Mouse (Mus musculus) bone marrow, adult 2 months (tissue): ENCODE results near the gene Pafah1b3. TPM values are rescaled to one million over a fixed set of nuclear protein-coding genes. Genes with fewer than 3 reads are reported as not detected.
A peak's percentile ranks its signal among the peaks of the same experiment; 100 is the strongest.

Source experiments
- H3K27ac ChIP-seq: fragments of 200-500 bp; 2 replicates; pipeline ENCODE4 v1.5.1; 2012; ENCODE audit warnings: low read depth, mild to moderate bottlenecking, control low read depth, inconsistent platforms, low read length; ENCODE audit not compliant: control insufficient read depth, poor library complexity, insufficient read depth
- H3K4me1 ChIP-seq: fragments of 200-500 bp; 2 replicates; pipeline ENCODE4 v1.6.1; 2011; ENCODE audit warnings: low read length; ENCODE audit not compliant: control insufficient read depth, insufficient read depth
- H3K4me3 ChIP-seq: fragments of 200-500 bp; replicated peaks from 2 replicates; pipeline ENCODE3; 2011; ENCODE audit warnings: mild to moderate bottlenecking, low read depth, low read length, control low read depth; ENCODE audit not compliant: control insufficient read depth
- CTCF ChIP-seq: fragments of 200-500 bp; IDR thresholded peaks from 2 replicates; pipeline ENCODE4 v1.5.1; 2011; ENCODE audit warnings: low read length, control low read depth; ENCODE audit not compliant: control insufficient read depth, insufficient read depth
- POLR2A ChIP-seq: fragments of 200-500 bp; IDR thresholded peaks from 2 replicates; pipeline ENCODE4 v1.6.1; 2011; ENCODE audit warnings: low read depth, mild to moderate bottlenecking, control low read depth, low read length, borderline replicate concordance; ENCODE audit not compliant: control insufficient read depth
- WGBS: fragments of 180-500 bp; shearing (Covaris S2); methylation state at CpG from one replicate; pipeline ENCODE4 v1.1.7; 2018; 5-methylcytosine and 5-hydroxymethylcytosine counted together
- polyA plus RNA-seq: library from polyadenylated mRNA; stranded (reverse); fragments of >200 nt; gene quantifications from 2 replicates; pipeline ENCODE4 v1.2.4, GENCODE M21; 2011; ENCODE audit warnings: low replicate concordance; ENCODE audit not compliant: missing spikeins, insufficient read depth, insufficient read length

Pafah1b3 gene
- polyA plus RNA-seq, 1 experiment = 46.4 TPM

DNA sequence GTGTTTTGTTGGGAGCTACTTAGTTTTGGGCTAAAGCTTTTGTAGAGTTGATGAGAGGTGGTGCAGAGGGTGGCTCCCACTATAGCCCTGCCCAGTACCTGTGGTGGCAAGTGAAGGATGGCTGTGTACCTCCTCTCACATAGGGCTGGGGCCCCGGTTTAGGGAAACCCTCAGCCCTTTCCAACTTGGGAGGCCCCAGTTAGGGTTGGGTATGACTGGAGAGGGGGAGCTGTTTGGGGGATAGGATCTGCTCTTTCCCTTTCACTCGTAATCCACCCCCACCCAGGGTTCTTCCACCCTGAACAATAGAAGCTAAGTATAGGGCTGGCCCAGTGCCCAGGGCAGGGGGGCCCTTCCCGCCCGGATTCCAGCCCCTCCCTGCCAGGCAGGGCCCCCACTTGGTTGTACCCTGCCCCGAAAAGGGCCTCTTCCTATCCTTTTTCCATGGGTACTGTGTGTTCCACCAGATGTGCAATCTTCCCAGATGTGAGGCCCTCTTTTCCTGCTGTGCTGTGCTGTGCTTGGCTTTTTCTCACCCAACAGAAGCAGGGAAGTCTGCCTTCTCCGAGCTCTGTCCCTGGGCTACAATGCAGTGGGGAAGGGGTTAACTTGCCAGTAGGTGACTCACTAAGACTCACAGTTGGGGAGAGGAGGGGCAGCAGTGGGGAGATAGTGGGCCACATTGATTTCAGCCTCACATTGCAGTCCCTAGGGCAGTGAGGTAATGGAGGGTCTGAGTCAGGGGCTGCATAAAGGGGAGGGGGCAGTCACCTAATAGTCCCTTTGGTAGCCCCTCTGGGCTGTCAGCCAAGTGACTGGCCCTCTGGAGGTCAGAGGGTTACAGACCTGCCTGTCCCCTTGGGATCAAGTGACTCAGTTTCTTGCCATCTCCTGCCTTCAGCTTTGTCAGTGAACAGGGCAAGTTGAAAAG is 17.7 kb downstream of the Pafah1b3 start:
- peaks cover 14% of the 10 kb centered on the region for H3K4me1 ChIP-seq
- H3K4me3 ChIP-seq = peak overlapping the region; percentile 76
- 5% methylated on average over 6 of the region's 6 CpGs for WGBS
- TF ChIP-seq CTCF = no peak
- no peak for TF ChIP-seq POLR2A
- H3K27ac ChIP-seq = peak overlapping the region; percentile 87

DNA sequence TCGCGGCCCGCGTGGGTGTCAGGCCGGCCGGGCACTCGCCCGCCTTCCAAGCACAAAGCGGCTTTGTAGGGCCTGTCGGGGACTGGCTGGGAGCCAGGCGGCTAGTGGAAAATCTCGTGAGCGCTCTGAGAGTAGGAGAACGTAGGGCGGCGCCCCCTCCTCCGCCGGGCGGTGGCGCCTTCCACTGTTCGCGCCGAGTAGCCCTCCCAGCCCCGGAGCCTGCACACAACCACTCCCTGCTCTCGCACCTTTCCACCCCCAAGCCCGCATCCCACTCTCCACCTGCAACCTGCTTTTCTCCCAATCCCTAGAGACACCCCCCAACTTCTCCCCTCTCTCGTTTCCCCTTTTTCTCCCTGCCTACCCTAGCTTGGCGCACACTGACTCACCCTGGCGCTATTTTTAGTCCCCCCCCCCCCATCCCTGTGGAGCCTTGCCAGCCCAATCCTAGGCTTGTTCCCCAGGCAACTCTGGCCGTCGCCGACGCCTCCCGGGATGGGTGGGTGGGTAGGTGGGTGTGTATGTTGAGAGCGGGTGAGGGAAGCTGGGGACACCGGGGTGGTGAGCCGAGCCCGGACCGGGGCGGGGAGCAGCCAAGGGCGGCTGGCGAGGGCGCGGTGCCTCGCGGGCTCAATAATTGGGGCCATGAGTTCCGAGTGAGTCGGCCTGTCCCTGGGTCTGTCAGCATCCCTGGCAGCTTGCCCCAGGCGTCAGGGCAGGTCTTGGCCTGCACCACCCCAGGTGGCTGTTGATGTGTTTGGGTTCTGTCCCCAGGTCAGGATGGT is 18.5 kb downstream of the Pafah1b3 start:
- H3K27ac ChIP-seq = peak overlapping the region; percentile 87
- H3K4me1 ChIP-seq = peaks cover 15% of the 10 kb centered on the region
- TF ChIP-seq CTCF = no peak
- peak; percentile 54 for TF ChIP-seq POLR2A
- under 1% methylated on average over 48 of the region's 49 CpGs for WGBS
- H3K4me3 ChIP-seq = peak overlapping the region; percentile 76

DNA sequence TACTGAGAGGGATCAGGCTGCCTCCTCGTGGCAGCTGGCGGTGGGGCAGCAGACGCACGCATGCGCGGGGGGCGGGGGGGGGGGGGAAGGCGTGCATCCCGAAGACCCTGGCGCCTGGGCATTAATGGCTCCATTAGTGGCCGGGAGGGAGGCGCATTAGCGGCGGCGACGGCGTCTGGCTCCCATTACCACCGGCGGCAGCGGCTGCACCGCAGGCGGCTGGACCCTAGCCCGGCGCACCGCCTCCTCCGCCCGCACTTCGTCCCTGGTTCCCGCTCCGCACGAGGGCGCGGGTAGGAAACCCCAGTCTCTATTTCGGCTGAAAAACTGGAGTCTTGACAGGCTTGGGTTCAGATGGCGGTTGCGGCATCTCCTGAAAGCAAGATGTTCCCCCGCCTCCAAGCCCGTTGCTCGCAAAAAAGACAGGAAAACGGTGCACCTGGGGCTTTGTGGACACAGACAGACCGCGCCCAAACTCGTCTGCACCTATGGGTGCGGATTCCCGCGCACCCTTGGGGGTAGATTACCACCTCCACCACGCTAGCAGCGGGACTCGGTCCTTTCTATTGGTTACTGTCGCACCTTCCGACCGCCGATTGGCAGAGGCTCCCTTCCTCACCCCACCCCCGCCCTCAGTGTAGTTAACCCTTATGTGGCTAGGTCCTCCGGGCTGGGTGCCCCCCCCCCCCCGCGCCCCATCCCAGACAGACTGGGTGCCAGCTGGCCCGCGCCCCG is 19.3 kb downstream of the Pafah1b3 start:
- TF ChIP-seq POLR2A = peak; percentile 82
- peak; percentile 68 for TF ChIP-seq CTCF
- H3K4me1 ChIP-seq = peaks cover 13% of the 10 kb centered on the region
- WGBS = under 1% methylated on average over 57 of the region's 60 CpGs

DNA sequence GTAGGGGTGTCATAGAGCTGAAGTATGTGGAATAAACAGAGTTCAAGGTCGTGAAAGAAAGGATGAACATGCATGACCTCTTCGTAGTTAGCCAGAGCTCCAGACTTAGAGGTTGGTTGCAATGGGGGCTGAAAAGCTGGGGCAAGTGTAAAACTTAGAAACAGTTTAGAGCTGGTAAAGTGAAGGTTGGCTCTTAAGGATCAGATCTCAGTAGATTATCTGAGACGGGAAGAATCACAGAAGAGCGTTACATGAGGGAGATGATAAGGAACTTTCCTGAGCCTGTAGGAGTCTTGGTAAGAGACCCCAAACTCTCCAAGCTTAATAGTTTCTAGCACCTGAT is 19.8 kb downstream of the Pafah1b3 start:
- Histone ChIP-seq H3K4me1 (peaks cover 13% of the 10 kb centered on the region), H3K27ac (no peak overlapping the region)

More for the DNA sequence above, 19.3 kb downstream of the Pafah1b3 start:
- Histone ChIP-seq H3K27ac (peak overlapping the region; percentile 87), H3K4me3 (peak overlapping the region; percentile 76)

GRCm38 (mm10) chr7:25277405-25277804 is 20.4 kb downstream of the Pafah1b3 start:
- WGBS = 84% methylated on average over 4 of the region's 4 CpGs
- Histone ChIP-seq H3K4me1 (peaks cover 13% of the 10 kb centered on the region), H3K4me3 (no peak overlapping the region), H3K27ac (no peak overlapping the region)
- TF ChIP-seq POLR2A = no peak
- TF ChIP-seq CTCF = no peak

More for the DNA sequence above, 19.8 kb downstream of the Pafah1b3 start:
- WGBS = 6% methylated on average over 4 of the region's 4 CpGs
- H3K4me3 ChIP-seq = no peak overlapping the region
- TF ChIP-seq CTCF = no peak
- no peak for TF ChIP-seq POLR2A

- Histone ChIP-seq H3K27ac (no peak overlapping the region), H3K4me1 (peaks cover 8% of the 10 kb centered on the region), H3K4me3 (no peak overlapping the region)
- TF ChIP-seq POLR2A = no peak
- WGBS = 81% methylated on average over 9 of the region's 9 CpGs
Measured at GRCm38 (mm10) chr7:25275555-25276298, 22.1 kb downstream of the Pafah1b3 start.

DNA sequence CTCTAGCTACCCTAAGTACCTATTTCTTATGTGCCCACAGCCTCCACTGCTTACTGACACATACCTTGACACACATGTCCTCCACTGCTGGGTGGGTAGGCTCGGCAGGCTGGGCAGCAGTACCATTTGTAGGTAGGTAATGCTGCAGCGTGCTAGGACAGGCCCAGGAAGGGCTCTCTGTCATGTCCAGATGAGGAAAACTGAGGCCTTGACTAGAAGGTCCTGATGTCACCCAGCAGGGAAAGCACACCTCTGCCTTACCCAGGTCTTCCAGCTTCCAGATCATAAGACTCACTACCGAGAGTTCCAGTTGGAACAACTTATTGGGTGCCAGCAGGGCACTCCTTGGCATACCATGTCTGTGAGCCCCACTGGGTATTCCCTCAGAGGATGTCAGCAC is 22.8 kb downstream of the Pafah1b3 start:
- H3K4me1 ChIP-seq = peaks cover 7% of the 10 kb centered on the region
- TF ChIP-seq CTCF (no peak), POLR2A (no peak)

DNA sequence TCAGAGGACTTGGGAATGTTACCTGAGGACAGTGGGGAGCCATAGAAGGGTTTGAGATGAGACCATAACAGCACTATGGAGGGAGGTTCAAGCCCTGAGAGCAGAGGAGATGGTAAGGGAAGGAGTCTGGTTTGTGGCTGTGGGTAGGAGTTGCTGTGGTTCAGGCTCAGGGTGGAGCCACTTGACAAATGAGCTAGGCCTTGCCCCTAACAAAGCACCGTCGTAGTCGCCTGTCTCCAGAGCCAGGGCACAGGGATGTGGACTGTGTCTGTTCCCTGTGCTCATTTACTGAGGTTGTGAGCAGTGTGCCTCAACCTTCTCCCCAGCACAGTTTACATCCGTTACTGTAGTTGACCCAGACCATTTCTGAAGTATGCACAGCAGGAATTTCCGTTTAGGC is 23.2 kb downstream of the Pafah1b3 start:
- 27% methylated on average over 5 of the region's 5 CpGs for WGBS
- TF ChIP-seq CTCF = no peak
- TF ChIP-seq POLR2A = no peak
- Histone ChIP-seq H3K27ac (no peak overlapping the region), H3K4me3 (no peak overlapping the region), H3K4me1 (peaks cover 11% of the 10 kb centered on the region)

More for the DNA sequence above, 22.8 kb downstream of the Pafah1b3 start:
- 81% methylated on average over 3 of the region's 3 CpGs for WGBS
- H3K4me3 ChIP-seq = no peak overlapping the region
- H3K27ac ChIP-seq = no peak overlapping the region
